Mouse (Mus musculus): Measurements from ENCODE around the gene Tmc5. TPM values are rescaled to one million over a fixed set of nuclear protein-coding genes. Genes with fewer than 3 reads are reported as not detected.

Gene Tmc5
- polyA plus RNA-seq, 1 experiment from 2014 or later = 2.4 TPM

DNA sequence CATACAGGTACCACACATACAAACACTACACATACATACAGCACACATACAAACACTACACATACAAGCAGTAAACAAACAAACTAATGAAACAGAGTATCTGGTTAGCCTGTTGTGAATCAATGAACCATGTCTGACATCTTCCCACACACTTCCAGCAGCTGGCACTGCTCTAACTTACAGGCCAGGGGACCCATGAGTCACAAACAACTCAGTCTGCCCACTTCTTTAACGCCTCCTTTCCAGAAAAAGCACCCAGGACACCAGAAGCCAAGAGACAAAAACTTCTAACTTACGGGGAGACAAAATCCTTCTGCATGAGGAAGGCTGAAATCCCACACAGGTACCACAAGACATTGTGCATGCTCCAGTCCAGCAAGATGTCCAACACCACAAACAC is 94.2 kb downstream of the Tmc5 start:
- no peak overlapping the region for H3K4me3 ChIP-seq (replicated peaks; ENCODE audit: low read length)
- H3K9ac ChIP-seq (ENCODE audit: low read length) = no peak overlapping the region
- no peaks in the 10 kb centered on the region for H3K4me1 ChIP-seq (ENCODE audit: control insufficient read depth, insufficient read depth, low read length)
- no peak overlapping the region for H3K27ac ChIP-seq (ENCODE audit: low read length)
- ATAC-seq (ENCODE audit: insufficient read depth, low FRiP score) = no peak
- no peaks in the 10 kb centered on the region for H3K27me3 ChIP-seq (ENCODE audit: control insufficient read depth, insufficient read depth, low read length)
- H3K9me3 ChIP-seq (replicated peaks; ENCODE audit: control insufficient read depth, low read length) = no peaks in the 10 kb centered on the region
- no peak overlapping the region for H3K4me2 ChIP-seq (ENCODE audit: low read depth, low read length)
- H3K36me3 ChIP-seq (ENCODE audit: control insufficient read depth, insufficient read depth, low read length) = peaks cover 25% of the 10 kb centered on the region; the same call in 1 of the 2 replicates
- WGBS = 94% methylated on average over 2 of the region's 2 CpGs

DNA sequence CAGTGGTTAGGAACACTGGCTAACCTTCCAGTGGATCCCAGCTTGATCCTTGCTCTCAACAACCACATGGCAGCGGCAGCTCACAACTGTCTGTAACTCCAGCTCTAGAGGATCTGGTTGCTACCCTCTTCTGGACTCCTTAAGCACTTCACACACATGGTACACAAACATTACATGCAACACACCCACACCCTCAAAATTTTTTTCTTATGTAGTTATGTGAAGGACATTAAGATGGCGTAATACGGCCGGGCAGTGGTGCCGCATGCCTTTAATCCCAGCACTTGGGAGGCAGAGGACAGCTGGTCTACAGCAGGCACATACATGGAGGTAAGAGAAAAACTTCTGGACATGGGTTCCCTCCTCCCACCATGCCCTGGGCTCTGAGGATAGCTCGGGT is 99.0 kb downstream of the Tmc5 start:
- no peaks in the 10 kb centered on the region; the same call in 1 of the 2 replicates for H3K4me1 ChIP-seq (ENCODE audit: control insufficient read depth, insufficient read depth, low read length)
- no peak overlapping the region for H3K27ac ChIP-seq (ENCODE audit: low read length)
- no peaks in the 10 kb centered on the region for H3K27me3 ChIP-seq (ENCODE audit: control insufficient read depth, insufficient read depth, low read length)
- H3K36me3 ChIP-seq (ENCODE audit: control insufficient read depth, insufficient read depth, low read length) = peaks cover 20% of the 10 kb centered on the region
- H3K4me3 ChIP-seq (replicated peaks; ENCODE audit: low read length) = no peak overlapping the region
- 93% methylated on average over 6 of the region's 6 CpGs for WGBS
- ATAC-seq (ENCODE audit: insufficient read depth, low FRiP score) = no peak
- H3K9ac ChIP-seq (ENCODE audit: low read length) = no peak overlapping the region
- no peaks in the 10 kb centered on the region for H3K9me3 ChIP-seq (replicated peaks; ENCODE audit: control insufficient read depth, low read length)
- H3K4me2 ChIP-seq (ENCODE audit: low read depth, low read length) = no peak overlapping the region

DNA sequence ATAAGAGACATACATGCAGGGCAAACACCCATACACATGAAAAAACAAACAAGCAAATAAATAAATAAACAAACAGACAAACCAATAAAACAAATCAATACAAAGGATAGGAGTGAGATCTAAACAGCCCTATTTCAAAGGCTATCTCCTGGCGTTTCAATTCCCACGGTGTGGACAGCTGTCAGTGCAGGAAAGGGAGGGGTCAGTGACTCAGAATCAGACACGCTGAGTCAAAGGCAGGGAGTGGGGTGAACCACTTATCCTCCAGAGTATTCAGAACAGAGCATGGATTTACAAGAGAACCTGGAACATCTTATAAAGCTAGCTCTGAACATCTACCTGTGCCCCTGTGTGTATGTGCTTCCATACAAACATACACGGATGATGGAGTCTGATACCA is 100.1 kb downstream of the Tmc5 start:
- no peak for ATAC-seq (ENCODE audit: insufficient read depth, low FRiP score)
- 60% methylated on average over 4 of the region's 4 CpGs for WGBS
- peaks cover 20% of the 10 kb centered on the region for H3K36me3 ChIP-seq (ENCODE audit: control insufficient read depth, insufficient read depth, low read length)
- no peaks in the 10 kb centered on the region for H3K27me3 ChIP-seq (ENCODE audit: control insufficient read depth, insufficient read depth, low read length)
- H3K9ac ChIP-seq (ENCODE audit: low read length) = no peak overlapping the region
- H3K4me3 ChIP-seq (replicated peaks; ENCODE audit: low read length) = no peak overlapping the region
- no peak overlapping the region for H3K4me2 ChIP-seq (ENCODE audit: low read depth, low read length)
- no peaks in the 10 kb centered on the region for H3K9me3 ChIP-seq (replicated peaks; ENCODE audit: control insufficient read depth, low read length)
- H3K27ac ChIP-seq (ENCODE audit: low read length) = no peak overlapping the region
- no peaks in the 10 kb centered on the region; the same call in 1 of the 2 replicates for H3K4me1 ChIP-seq (ENCODE audit: control insufficient read depth, insufficient read depth, low read length)

DNA sequence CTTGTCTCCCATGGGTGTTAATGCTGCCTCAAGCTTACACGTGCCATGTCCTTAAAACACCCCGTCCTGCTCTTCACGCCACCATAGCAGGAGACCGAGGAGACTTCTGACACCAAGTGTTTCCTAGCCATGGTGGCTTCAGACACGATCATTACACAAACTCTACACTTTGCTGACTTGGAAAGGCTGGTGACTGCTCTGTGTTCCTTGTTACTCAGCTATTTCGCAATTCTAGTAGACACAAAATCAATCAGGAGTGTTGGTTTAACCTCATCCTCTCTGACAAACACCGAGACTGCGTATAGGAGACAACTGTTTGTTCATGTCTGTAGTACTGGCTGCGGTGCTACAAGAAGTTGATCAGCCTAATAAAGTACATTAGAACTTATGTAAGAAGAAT is 101.8 kb downstream of the Tmc5 start:
- Histone ChIP-seq H3K4me2 (ENCODE audit: low read depth, low read length) (no peak overlapping the region), H3K27me3 (ENCODE audit: control insufficient read depth, insufficient read depth, low read length) (no peaks in the 10 kb centered on the region), H3K4me3 (replicated peaks; ENCODE audit: low read length) (no peak overlapping the region), H3K4me1 (ENCODE audit: control insufficient read depth, insufficient read depth, low read length) (peaks cover 9% of the 10 kb centered on the region), H3K9ac (ENCODE audit: low read length) (no peak overlapping the region), H3K9me3 (replicated peaks; ENCODE audit: control insufficient read depth, low read length) (no peaks in the 10 kb centered on the region), H3K36me3 (ENCODE audit: control insufficient read depth, insufficient read depth, low read length) (peaks cover 18% of the 10 kb centered on the region), H3K27ac (ENCODE audit: low read length) (no peak overlapping the region)
- no peak; the same call in 1 of the 2 replicates for ATAC-seq (ENCODE audit: insufficient read depth, low FRiP score)
- WGBS = 73% methylated on average over 9 of the region's 9 CpGs

DNA sequence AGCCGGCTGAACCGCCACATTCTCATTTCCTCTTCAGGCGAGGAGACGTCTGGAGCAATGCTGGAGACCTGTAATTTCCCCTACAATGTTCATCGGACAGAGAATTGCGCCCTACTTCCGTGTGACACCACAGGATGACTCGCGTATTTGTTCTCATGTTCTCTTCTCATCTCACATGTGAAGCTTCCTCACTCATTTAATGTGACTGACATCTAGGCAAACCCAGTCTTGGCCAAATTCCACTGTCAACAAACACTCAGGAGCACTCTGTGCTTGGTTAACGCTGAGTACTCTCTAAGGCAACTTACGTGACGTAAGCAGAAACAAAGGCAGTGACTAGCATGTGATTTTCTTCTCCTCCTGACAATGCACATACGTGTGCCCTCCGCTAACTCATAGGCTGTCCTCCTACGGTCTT is 106.1 kb downstream of the Tmc5 start:
- Histone ChIP-seq H3K36me3 (ENCODE audit: control insufficient read depth, insufficient read depth, low read length) (no peaks in the 10 kb centered on the region), H3K9me3 (replicated peaks; ENCODE audit: control insufficient read depth, low read length) (no peaks in the 10 kb centered on the region), H3K9ac (ENCODE audit: low read length) (no peak overlapping the region), H3K27me3 (ENCODE audit: control insufficient read depth, insufficient read depth, low read length) (no peaks in the 10 kb centered on the region), H3K4me3 (replicated peaks; ENCODE audit: low read length) (no peak overlapping the region), H3K4me1 (ENCODE audit: control insufficient read depth, insufficient read depth, low read length) (peaks cover 23% of the 10 kb centered on the region), H3K27ac (ENCODE audit: low read length) (peak overlapping the region; percentile 43), H3K4me2 (ENCODE audit: low read depth, low read length) (peak overlapping the region; percentile 76; the same call in 1 of the 2 replicates)
- ATAC-seq (ENCODE audit: insufficient read depth, low FRiP score) = no peak
- WGBS = 78% methylated on average over 15 of the region's 15 CpGs

DNA sequence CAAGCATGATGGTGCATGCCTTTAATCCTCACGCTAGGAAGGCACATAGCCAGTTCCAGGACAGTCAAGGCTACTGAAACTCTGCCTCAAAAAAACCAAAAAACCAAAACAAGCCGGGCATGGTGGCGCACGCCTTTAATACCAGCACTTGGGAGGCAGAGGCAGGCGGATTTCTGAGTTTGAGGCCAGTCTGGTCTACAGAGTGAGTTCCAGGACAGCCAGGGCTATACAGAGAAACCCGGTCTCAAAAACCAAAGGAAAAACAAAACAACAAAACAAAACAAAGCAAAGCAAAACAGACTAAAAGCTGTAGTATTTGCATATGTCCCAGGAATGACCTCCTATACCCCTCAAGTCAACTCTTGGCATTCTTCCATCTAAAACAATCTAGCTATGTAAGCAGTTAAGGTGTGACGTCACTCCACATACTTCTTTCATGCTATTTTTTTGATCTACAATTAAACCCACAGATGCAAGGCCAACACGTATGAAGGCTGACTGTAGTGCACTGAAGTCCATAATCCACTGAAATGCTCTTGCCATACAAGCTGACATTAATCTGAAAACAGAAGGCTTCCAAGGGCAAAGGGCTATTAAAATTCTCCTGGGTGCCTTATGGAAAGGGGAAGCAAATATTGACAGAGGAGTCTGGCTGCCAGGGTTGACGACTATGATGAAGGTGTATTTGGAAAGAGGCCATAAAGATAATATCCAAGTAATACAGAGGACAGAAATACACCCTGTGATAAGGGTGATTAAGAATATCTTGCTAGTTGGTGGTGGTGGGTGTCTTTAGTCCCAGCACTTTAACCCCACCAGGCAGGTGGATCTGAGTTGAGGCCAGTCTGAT is 107.1 kb downstream of the Tmc5 start:
- no peak overlapping the region for H3K9ac ChIP-seq (ENCODE audit: low read length)
- H3K9me3 ChIP-seq (replicated peaks; ENCODE audit: control insufficient read depth, low read length) = no peaks in the 10 kb centered on the region
- no peaks in the 10 kb centered on the region for H3K27me3 ChIP-seq (ENCODE audit: control insufficient read depth, insufficient read depth, low read length)
- WGBS = 71% methylated on average over 9 of the region's 9 CpGs
- ATAC-seq (ENCODE audit: insufficient read depth, low FRiP score) = peak; percentile 22; the same call in 1 of the 2 replicates
- H3K4me3 ChIP-seq (replicated peaks; ENCODE audit: low read length) = peak overlapping the region; percentile 90
- H3K36me3 ChIP-seq (ENCODE audit: control insufficient read depth, insufficient read depth, low read length) = no peaks in the 10 kb centered on the region
- H3K4me2 ChIP-seq (ENCODE audit: low read depth, low read length) = peak overlapping the region; percentile 76
- H3K4me1 ChIP-seq (ENCODE audit: control insufficient read depth, insufficient read depth, low read length) = peaks cover 23% of the 10 kb centered on the region
- peak overlapping the region; percentile 90; the same call in 1 of the 2 replicates for H3K27ac ChIP-seq (ENCODE audit: low read length)

- Histone ChIP-seq H3K4me2 (ENCODE audit: low read depth, low read length) (peak within 1 kb of the TSS; percentile 76), H3K4me3 (replicated peaks; ENCODE audit: low read length) (peak within 1 kb of the TSS; percentile 90), H3K9ac (ENCODE audit: low read length) (peak within 1 kb of the TSS; percentile 90), H3K27ac (ENCODE audit: low read length) (peak within 1 kb of the TSS; percentile 90), H3K9me3 (replicated peaks; ENCODE audit: control insufficient read depth, low read length) (no peaks in the 10 kb centered on the region), H3K36me3 (ENCODE audit: control insufficient read depth, insufficient read depth, low read length) (no peaks in the 10 kb centered on the region), H3K4me1 (ENCODE audit: control insufficient read depth, insufficient read depth, low read length) (peaks cover 23% of the 10 kb centered on the region), H3K27me3 (ENCODE audit: control insufficient read depth, insufficient read depth, low read length) (no peaks in the 10 kb centered on the region)
- under 1% methylated on average over 66 of the region's 66 CpGs for WGBS
- ATAC-seq (ENCODE audit: insufficient read depth, low FRiP score) = peak; percentile 90
Observed at GRCm38 (mm10) chr7:118705101-118705961, 108.2 kb downstream of the Tmc5 start, which contains the start of gene Gde1. Gene Gde1, minus strand, starts transcription at chr7:118705778.

DNA sequence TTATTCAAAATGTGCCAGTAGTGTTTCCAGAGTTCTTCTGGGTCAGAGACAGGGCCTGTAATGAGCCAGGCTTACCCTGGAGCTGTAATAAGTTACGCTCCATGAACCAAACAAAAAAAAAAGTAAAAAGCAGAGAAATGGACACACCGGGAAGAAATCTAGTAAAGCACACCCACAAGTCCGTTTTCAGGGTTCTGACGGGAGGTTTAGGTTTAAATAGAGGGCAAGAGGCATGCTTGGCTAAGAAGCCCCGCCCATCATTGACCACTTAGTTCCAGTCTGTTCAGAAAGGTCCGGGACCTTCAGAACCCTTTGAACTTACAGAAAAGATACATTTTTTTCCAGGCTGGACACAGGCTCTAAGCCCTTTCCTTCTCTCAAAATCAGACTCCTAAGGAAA is 109.0 kb downstream of the Tmc5 start:
- H3K27ac ChIP-seq (ENCODE audit: low read length) = peak overlapping the region; percentile 90; the same call in 1 of the 2 replicates
- no peaks in the 10 kb centered on the region for H3K36me3 ChIP-seq (ENCODE audit: control insufficient read depth, insufficient read depth, low read length)
- 28% methylated on average over 6 of the region's 6 CpGs for WGBS
- H3K9ac ChIP-seq (ENCODE audit: low read length) = peak overlapping the region; percentile 90; the same call in 1 of the 2 replicates
- peak overlapping the region; percentile 90 for H3K4me3 ChIP-seq (replicated peaks; ENCODE audit: low read length)
- H3K4me1 ChIP-seq (ENCODE audit: control insufficient read depth, insufficient read depth, low read length) = peaks cover 23% of the 10 kb centered on the region
- no peaks in the 10 kb centered on the region for H3K27me3 ChIP-seq (ENCODE audit: control insufficient read depth, insufficient read depth, low read length)
- peak overlapping the region; percentile 76 for H3K4me2 ChIP-seq (ENCODE audit: low read depth, low read length)
- ATAC-seq (ENCODE audit: insufficient read depth, low FRiP score) = no peak
- no peaks in the 10 kb centered on the region for H3K9me3 ChIP-seq (replicated peaks; ENCODE audit: control insufficient read depth, low read length)

Measured in stomach, embryonic 16.5 days (tissue).